Mouse (Mus musculus) C2C12 (cell line): ENCODE data around the gene Efna2. TPM values are rescaled to one million over a fixed set of nuclear protein-coding genes. Genes with fewer than 3 reads are reported as not detected.
A peak's percentile ranks its signal among the peaks of the same experiment; 100 is the strongest.

Source experiments
- H3K27me3 ChIP-seq: one replicate; pipeline ENCODE4 v1.6.1; 2011; ENCODE audit not compliant: control insufficient read depth, insufficient read depth, insufficient read length
- H3K36me3 ChIP-seq: one replicate; pipeline ENCODE4 v1.6.1; 2011; ENCODE audit not compliant: control insufficient read depth, insufficient read depth
- H3K4me3 ChIP-seq: one replicate; pipeline ENCODE4 v1.5.1; 2011; ENCODE audit warnings: mild to moderate bottlenecking, control low read depth; ENCODE audit not compliant: poor library complexity, insufficient read depth, severe bottlenecking
- H3K79me2 ChIP-seq: one replicate; pipeline ENCODE4 v1.6.1; 2011; ENCODE audit not compliant: control insufficient read depth, insufficient read depth
- H3K79me3 ChIP-seq: one replicate; pipeline ENCODE4 v1.6.1; 2011; ENCODE audit warnings: low read depth, control low read depth
- H3ac ChIP-seq: one replicate; pipeline ENCODE3; 2011; ENCODE audit warnings: low read depth; ENCODE audit not compliant: control insufficient read depth, insufficient read length
- CEBPB ChIP-seq: IDR thresholded peaks from one replicate; pipeline ENCODE4 v1.6.1; 2011; ENCODE audit warnings: low read depth, mild to moderate bottlenecking, control low read depth, moderate library complexity
- CTCF ChIP-seq: IDR thresholded peaks from one replicate; pipeline ENCODE4 v1.5.1; 2011; ENCODE audit not compliant: control insufficient read depth, insufficient read depth, insufficient read length
- FOSL1 ChIP-seq: IDR thresholded peaks from one replicate; pipeline ENCODE4 v1.8.0; 2011; ENCODE audit warnings: mild to moderate bottlenecking, low read length; ENCODE audit not compliant: poor library complexity, insufficient read depth, severe bottlenecking
- MAX ChIP-seq: IDR thresholded peaks from one replicate; pipeline ENCODE4 v1.6.1; 2011; ENCODE audit warnings: mild to moderate bottlenecking, control low read depth
- MYOD1 ChIP-seq: IDR thresholded peaks from one replicate; pipeline ENCODE4 v1.6.1; 2011; ENCODE audit warnings: low read depth; ENCODE audit not compliant: control insufficient read depth, insufficient read length
- MYOG ChIP-seq: IDR thresholded peaks from one replicate; pipeline ENCODE4 v1.6.1; 2011; ENCODE audit not compliant: control insufficient read depth, insufficient read length; ENCODE audit errors: extremely low read depth
- USF1 ChIP-seq: IDR thresholded peaks from one replicate; pipeline ENCODE4 v1.6.1; 2011; ENCODE audit warnings: low read depth, mild to moderate bottlenecking, control low read depth, moderate library complexity
- long read RNA-seq, 2 experiments: library from polyadenylated mRNA; unstranded; transcript quantifications; one replicate each; pipeline ENCODE4 v2.0.0; 2019 to 2020
- polyA plus RNA-seq: library from polyadenylated mRNA; unstranded; fragments of >200 nt; fragmentation: generic; extraction: Trizol; gene quantifications from one replicate; pipeline ENCODE4 v1.2.1, GENCODE M21; 2012; ENCODE audit warnings: missing spikeins

Gene Efna2
- polyA plus RNA-seq = 3.2 TPM
- long read RNA-seq, experiment 1, transcript Efna2-201 (4 exons, 2,131 nt) = major isoform, 5 of 5 reads
- long read RNA-seq, experiment 1, partial matches to known transcripts = 0 of 5 reads
- long read RNA-seq, experiment 1, other reads (novel, unspliced or antisense) = 0 of 5 reads
- long read RNA-seq, experiment 2, transcript Efna2-201 (4 exons, 2,131 nt) = major isoform, 11 of 11 reads
- long read RNA-seq, experiment 2, partial matches to known transcripts = 0 of 11 reads
- long read RNA-seq, experiment 2, other reads (novel, unspliced or antisense) = 0 of 11 reads

- TF ChIP-seq CEBPB (no peak), USF1 (no peak), CTCF (no peak), MYOG (no peak), MYOD1 (no peak), FOSL1 (no peak), MAX (no peak)
- Histone ChIP-seq H3K79me2 (no peaks in the 10 kb centered on the region), H3K36me3 (no peaks in the 10 kb centered on the region), H3K4me3 (peak within 1 kb of the TSS; percentile 31), H3ac (peak within 1 kb of the TSS; percentile 77), H3K27me3 (no peaks in the 10 kb centered on the region), H3K79me3 (no peaks in the 10 kb centered on the region)
Measured at GRCm38 (mm10) chr10:80179068-80180051, at the start of gene Efna2. Efna2 (plus strand) TSS chr10:80179482.

- peaks cover 63% of the 10 kb centered on the region for H3K36me3 ChIP-seq
Measured at GRCm38 (mm10) chr10:80129846-80130245, 49.4 kb upstream of the Efna2 start.

GRCm38 (mm10) chr10:80130403-80131031 lies 48.8 kb upstream of the Efna2 start:
- Histone ChIP-seq H3ac (no peak overlapping the region), H3K79me3 (peaks cover 2% of the 10 kb centered on the region), H3K4me3 (no peak overlapping the region), H3K79me2 (peaks cover 12% of the 10 kb centered on the region), H3K36me3 (peaks cover 58% of the 10 kb centered on the region), H3K27me3 (no peaks in the 10 kb centered on the region)
- TF ChIP-seq MAX = no peak
- TF ChIP-seq CEBPB = no peak
- no peak for TF ChIP-seq MYOG
- no peak for TF ChIP-seq CTCF
- TF ChIP-seq FOSL1 = no peak
- no peak for TF ChIP-seq USF1
- no peak for TF ChIP-seq MYOD1

More at GRCm38 (mm10) chr10:80129846-80130245, 49.4 kb upstream of the Efna2 start:
- TF ChIP-seq USF1 (no peak), CEBPB (no peak)
- peaks cover 18% of the 10 kb centered on the region for H3K79me2 ChIP-seq
- no peaks in the 10 kb centered on the region for H3K27me3 ChIP-seq
- peaks cover 7% of the 10 kb centered on the region for H3K79me3 ChIP-seq
- H3K4me3 ChIP-seq = no peak overlapping the region
- H3ac ChIP-seq = no peak overlapping the region

GRCm38 (mm10) chr10:80131316-80131951 lies 47.8 kb upstream of the Efna2 start:
- Histone ChIP-seq H3K79me3 (no peaks in the 10 kb centered on the region), H3K79me2 (peaks cover 2% of the 10 kb centered on the region), H3K27me3 (no peaks in the 10 kb centered on the region), H3K36me3 (peaks cover 49% of the 10 kb centered on the region), H3K4me3 (no peak overlapping the region), H3ac (no peak overlapping the region)
- TF ChIP-seq MYOD1 = no peak
- TF ChIP-seq CEBPB = no peak
- no peak for TF ChIP-seq MYOG
- no peak for TF ChIP-seq USF1
- no peak for TF ChIP-seq MAX
- TF ChIP-seq FOSL1 = no peak
- TF ChIP-seq CTCF = no peak

GRCm38 (mm10) chr10:80131952-80132350 lies 47.3 kb upstream of the Efna2 start:
- no peak overlapping the region for H3ac ChIP-seq
- no peak overlapping the region for H3K4me3 ChIP-seq
- H3K36me3 ChIP-seq = peaks cover 48% of the 10 kb centered on the region
- TF ChIP-seq FOSL1 = no peak
- no peak for TF ChIP-seq MYOG
- no peak for TF ChIP-seq MYOD1
- TF ChIP-seq CTCF = no peak
- TF ChIP-seq USF1 = no peak
- no peak for TF ChIP-seq MAX
- no peak for TF ChIP-seq CEBPB
- no peaks in the 10 kb centered on the region for H3K79me2 ChIP-seq
- H3K79me3 ChIP-seq = no peaks in the 10 kb centered on the region
- no peaks in the 10 kb centered on the region for H3K27me3 ChIP-seq
